Mouse (Mus musculus): ENCODE results near the gene Tmem151a.

Gene Tmem151a

DNA sequence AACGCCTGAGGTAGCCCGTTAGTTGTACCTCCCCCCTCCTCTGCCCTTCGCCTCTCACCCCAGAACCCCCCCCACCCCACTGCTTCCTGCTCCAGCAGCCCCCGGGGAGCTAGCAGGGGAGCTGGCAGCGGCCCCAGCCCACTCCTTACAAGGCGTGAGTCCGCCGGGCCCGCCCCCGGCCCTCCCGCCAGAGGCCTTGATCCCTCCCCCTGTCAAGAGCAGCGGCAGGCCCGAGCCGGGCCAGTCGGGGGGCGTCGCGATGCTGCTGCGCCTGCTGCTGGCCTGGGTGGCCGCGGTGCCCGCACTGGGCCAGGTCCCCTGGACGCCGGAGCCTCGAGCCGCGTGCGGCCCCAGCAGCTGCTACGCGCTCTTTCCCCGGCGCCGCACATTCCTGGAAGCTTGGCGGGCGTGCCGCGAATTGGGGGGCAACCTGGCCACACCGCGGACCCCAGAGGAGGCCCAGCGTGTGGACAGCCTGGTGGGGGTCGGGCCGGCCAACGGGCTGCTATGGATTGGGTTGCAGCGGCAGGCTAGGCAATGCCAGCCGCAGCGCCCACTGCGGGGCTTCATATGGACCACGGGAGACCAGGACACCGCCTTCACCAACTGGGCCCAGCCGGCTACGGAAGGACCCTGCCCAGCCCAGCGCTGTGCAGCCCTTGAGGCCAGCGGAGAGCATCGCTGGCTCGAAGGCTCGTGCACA, 17.3 kb downstream of the Tmem151a start, which contains the start of gene Cd248:
Gene Cd248, plus strand, starts transcription at position 212 of the 703 bp plus-strand sequence.
- peak in 1 of 2 experiments; percentile 45 for DNase-seq (ENCODE audit: low spot score in 2 of 2)

DNA sequence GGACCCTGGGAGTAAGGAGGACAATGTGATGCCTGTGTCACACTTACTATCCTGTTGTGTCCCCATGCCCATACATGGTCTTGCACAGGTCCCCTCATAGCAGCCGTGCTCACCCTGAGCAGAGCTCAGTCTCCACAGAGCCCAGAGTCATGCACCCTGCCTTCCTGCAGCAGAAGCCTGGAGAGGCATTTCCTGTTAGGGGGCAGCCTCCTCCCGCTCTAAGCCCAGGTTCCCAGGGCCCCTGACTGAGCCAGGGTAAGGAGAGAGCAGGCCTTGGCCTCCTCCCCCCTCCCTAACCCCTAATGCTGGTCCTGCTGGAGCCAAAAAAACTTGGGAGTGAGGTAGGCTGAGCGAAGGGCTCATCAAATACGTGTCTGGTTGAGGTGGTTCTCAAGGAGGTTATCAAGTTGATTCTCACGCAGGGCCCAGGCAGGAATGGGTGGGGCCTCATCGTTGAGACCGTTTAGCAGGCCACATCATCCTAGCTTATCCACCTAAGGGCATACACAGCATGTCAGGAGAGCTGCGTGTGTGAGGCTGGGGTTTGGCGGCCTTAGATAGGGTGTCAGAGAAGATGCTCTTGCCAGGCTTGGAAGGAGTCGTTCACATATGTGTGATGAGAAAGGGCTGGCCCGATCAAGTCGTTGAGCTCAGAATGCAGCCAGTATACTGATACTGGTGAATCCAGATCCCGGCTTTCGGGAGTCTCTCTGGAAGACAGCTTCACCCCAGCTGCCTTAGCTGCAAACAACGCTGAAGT, 18.1 kb downstream of the Tmem151a start:
- DNase-seq (ENCODE audit: low spot score in 2 of 2), result peak; percentile 41 to 65

DNA sequence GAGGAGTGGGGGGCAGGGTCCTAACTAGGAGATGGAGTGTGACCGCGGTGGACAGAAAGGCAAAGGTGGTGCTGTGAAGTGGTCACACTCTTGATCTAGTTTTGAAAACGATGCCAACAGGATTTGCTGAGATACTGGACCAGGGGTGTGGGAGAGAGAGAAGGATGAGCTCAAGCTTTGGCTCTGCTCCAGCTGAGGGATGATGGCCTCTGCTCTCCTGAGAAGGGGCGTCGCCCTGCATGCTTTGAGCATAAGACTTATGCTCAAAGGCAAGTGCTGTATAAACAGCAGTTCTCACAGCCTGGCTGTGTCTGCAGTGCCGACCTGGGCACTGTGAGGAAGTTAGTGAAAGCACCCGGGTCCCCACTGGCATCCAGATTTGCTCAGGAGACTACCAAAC, 20.2 kb downstream of the Tmem151a start:
- peak in 1 of 2 experiments; percentile 37 for DNase-seq (ENCODE audit: low spot score in 2 of 2)

DNA sequence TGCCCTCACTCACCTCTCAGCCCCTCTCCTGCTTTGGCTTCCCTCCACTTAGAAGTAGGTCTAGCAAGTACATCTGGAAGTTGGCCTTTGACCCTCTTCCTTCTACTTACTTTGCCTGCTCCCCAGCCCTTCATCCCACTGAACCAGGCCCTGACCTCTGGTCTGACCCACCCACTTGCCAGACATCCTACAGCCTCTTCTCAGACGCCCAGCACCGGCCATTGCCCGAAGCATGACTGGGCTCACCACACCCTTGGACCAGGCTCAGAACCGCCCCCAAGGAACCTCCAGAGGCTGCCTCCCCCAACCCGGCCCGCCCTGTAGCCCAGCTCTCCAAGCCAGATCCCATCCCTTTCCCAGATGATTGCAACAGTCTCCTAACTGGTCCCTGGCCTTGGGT, 22.9 kb downstream of the Tmem151a start:
- DNase-seq (ENCODE audit: low spot score in 2 of 2), result no peak

DNA sequence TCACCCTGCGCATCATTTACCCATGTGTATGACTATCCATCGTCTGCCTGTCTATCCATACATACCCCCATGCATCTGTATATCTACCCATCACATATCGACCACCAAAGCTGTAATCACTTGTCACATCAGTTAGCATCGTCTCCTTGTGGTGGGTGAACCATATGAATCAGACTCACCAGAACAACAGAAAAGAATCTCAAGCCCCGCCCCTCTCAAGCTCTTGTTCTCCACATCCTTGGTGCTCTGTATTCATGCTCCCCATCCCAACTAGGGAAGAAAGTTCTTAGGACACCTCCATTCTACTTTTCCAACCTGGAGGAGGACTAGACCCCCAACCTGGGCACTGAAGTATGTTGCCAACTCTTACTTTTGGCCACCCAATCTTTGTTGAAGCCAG, 23.3 kb downstream of the Tmem151a start:
- no peak for DNase-seq (ENCODE audit: low spot score in 2 of 2)

DNA sequence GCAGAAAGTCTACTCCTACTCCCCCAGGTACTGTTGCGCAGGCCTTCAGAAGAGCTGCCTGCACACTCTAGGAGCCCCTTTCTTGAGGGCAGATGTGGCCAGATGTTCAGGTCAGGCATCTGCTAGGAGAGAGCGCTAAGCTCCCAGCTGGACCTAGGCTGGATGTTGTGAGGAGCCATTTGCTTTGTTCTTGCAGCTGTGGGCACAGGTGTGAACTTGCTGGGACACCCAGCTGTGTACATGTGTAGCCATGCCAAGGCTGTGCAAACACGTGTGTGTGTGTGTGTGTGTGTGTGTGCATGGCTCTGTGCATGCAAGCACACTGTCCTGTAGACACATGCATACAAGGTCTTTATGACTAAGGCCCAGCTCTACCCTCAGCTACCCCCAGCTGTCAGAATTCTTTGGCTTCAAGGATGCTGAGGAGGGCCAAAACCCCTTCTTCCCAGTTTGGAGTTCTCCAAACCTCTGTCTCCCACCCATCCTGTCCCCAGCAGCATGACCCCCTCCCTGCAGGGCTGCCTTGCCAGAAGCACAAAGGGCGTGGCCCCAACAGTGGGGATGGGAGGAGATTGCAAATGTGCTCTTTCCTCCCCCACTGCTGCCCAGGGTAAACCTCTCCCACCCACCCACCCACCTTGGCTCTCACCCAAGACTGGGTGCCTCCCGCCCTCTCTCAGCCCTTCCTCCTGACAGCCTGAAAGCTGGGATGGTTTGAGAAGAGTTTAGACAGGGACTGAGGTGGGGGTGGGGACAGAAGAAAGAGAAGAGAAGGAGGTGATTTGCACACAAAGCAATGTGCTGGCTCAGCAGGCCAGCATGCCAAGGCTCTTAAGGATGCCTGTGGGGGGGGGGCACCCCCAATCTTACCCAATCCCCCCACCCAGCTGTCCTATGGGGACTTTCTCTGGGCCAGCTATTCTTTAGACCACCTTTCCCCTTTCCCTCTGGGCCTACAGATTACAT, 24.7 kb downstream of the Tmem151a start:
- DNase-seq (ENCODE audit: low spot score in 2 of 2), result no peak

DNA sequence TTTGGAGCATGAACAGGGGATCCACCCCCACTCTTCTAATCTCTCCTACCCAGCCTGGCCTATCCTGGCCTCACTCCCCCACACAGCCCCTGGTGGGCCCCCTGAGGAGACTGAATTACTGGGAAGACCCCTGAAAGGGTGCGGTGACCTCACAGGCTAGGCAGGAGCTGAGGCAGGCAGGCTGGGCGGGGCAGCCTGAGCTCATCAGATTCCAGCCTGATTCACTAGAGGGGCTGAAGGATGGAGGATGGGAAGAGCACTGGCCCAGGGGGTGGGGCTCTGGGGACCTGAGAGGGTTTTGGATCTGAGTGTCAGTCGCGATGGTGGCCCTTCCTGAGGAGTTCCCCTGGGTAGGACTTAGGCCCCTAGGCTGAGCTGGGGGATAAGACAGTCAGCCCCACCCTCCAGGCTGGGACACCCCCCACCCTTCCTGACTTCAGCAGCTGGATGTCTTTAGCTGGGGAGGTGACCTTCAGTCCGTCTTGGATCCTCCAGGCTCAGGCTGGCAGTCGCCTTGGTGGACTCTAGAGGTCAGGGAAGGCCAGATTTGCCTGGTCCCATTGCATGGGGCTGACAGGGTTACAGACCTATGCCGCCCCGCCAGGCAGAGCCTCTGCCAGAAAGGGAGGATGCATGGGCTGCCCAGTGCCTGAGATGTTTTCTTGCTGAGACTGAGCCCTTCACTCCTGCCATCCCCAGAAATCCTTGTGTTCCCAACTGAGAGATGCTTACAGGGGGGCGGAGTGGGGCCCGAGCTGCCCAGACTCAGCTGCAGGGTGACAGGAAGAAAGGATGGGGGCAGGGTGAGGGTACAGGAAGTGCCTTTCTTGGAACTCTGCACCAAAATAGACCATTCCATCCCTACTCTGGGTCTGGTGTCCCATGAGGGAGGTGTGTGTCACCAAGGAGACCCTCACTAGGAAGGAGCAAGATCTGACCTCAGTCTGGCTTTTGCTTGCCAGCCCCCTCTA, 26.2 kb downstream of the Tmem151a start:
- no peak for DNase-seq (ENCODE audit: low spot score in 2 of 2)

DNA sequence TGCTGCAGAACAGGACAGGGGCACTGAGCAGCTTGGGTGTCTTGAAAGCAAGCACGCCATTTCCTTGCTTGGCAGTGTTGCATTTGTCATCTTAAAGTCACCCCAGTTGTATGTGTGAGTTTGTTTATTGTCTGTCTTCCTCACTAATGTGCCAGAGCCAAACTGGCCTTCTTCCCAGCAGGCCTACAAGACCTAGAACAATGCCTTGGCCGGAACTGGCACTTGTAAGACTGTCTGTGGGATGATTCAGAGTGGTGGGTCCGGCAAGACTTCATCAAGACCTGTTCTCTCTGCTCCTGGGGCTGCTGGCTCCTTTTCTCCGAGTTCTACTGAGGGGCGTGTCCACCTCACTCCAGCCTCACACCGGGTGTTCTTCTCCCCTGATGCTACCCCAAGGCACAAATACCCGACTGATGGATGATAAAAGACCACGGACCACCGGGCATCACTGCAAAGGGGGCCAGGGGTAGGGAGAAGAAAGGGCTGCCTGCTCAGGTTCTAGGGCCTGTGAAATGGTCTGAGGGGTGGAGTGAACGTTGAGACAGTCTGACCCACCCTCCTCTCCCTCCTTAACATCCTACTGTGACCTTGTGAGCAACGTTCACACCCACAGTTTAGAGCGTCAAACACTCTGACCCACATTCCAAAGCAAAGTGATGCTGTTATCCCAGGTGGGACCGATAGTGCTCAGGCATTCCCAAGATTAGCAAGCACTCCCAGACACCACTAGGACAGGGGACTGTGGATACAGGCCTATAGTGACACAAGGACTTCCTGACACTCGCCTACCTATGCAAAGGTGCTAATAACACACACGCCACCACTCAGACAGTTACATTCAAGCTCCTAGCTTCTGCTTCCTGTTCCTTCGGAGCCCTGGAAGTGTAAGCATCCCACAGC, 27.2 kb downstream of the Tmem151a start:
- DNase-seq (ENCODE audit: low spot score in 2 of 2), result no peak

DNA sequence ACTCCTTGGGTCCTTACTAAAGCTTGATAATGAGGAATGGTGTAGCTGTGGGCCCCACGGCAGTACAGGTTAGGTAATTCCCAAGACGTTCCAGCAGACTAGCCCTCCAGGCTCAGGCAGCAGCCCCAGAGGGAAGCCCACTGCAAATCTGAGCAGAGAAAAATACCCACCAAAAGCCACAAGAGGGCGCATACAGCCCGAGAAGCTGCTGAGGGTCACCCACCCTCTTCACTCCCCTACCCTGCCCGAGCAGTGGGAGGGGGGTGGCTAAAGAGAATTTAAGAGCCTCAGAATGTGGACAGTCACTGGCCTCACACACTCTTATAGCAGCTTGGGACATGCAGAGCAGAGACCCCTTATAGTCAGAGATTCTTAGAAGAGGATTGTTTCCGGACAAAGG, 29.1 kb downstream of the Tmem151a start:
- no peak for DNase-seq (ENCODE audit: low spot score in 2 of 2)

DNA sequence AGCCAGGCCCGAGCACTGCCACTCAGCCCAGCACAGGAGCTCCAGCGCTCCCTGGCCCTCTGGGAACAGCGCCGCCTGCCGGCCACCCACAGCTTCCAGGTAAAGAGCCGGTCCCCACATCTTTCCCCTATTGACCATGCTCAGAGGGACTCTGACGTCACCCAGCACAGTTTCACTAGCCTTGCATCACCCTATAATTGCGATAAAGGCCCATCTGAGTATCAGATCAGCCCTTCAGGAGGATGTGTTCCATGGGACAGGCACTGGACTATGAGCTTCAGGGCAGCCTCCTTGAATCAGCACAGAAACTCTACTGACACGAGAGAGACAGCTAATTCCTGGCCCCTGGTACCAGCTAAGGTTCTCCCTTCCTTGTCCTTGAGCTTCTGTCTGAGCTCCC, 31.4 kb downstream of the Tmem151a start:
- peak; percentile 60 to 83 for DNase-seq (ENCODE audit: low spot score in 2 of 2)

DNA sequence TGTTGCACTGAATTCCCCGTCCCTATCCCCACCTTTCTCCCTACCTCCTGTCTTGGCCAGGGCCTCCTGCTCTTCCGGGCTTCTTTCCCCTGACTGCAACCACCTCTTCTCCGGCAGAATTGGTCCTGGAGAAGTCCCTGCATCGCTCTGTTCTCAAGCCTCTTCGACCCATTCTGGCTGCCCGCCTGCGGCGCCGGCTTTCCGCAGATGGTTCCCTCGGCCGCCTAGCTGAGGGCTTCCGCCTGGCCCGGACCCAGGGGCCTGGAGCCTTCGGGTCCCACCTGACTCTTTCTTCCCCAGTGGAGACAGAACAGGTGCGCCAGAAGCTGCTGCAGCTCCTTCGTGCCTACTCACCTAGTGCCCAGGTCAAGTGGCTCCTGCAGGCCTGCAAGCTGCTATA, 32.5 kb downstream of the Tmem151a start:
- DNase-seq (ENCODE audit: low spot score in 2 of 2), result no peak

DNA sequence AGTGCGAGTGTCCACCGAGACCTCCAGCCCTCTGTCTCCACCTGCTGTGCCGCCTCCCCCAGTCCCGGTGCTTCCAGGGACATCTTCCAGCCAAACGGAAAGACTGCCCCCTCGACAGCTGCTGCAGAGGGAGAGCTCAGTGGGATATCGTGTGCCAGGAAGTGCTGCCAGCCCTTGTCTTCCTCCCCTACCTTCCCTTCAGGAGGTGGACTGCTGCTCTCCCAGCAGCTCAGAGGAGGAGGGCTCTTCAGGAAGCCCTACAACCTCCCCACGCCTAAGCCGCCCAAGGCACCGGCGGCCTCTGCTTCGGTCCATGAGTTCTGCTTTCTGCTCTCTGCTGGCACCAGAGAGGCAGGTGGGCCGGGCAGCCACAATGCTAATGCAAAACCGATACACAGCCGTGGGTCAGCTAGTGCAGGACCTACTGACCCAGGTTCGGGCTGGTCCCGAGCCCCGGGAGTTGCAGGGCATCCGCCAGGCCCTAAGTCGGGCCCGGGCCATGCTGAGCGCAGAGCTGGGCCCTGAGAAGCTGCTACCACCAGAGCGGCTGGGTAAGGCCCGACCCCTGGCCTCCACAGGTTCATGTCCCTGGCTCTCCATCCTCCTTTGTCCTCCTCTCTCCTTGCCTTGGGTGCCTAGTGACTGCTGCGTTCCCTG, 33.0 kb downstream of the Tmem151a start:
- no peak for DNase-seq (ENCODE audit: low spot score in 2 of 2)

DNA sequence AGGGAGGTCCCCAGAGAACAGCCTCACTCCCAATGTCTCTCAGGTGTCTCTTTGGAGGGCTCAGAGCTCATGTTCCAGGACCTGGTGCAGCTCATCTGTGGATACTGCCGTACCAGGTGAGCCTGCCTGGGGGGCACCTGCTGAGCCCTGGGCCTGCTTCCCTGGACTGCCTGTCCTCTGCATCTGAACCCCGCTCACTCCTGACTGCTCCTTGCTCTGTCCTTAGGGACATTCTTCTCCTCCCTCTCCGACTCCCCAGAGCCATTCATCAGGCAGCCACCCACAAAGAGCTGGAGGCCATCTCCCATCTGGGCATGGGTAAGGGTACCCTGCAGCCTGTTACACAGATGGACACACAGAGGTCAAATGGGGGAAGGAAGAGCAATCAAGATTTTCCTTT, 33.8 kb downstream of the Tmem151a start:
- no peak for DNase-seq (ENCODE audit: low spot score in 2 of 2)

DNA sequence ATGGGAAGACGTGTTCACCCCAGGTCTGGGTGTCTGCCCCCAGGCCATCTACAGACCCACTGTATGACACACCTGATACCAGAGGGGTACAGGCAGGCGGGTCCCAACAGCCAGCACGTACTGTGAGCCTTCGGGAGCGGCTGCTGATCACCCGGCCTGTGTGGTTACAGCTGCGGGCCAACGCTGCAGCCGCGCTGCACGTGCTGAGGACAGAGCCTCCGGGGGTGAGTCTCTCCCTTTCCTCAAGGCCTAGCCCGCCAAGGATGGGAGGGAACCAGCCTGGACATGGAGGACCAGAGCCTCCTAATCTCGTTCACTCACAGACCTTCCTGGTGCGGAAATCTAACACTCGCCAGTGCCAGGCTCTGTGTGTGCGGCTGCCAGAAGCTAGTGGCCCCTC, 34.3 kb downstream of the Tmem151a start:
- DNase-seq (ENCODE audit: low spot score in 2 of 2), result no peak

DNA sequence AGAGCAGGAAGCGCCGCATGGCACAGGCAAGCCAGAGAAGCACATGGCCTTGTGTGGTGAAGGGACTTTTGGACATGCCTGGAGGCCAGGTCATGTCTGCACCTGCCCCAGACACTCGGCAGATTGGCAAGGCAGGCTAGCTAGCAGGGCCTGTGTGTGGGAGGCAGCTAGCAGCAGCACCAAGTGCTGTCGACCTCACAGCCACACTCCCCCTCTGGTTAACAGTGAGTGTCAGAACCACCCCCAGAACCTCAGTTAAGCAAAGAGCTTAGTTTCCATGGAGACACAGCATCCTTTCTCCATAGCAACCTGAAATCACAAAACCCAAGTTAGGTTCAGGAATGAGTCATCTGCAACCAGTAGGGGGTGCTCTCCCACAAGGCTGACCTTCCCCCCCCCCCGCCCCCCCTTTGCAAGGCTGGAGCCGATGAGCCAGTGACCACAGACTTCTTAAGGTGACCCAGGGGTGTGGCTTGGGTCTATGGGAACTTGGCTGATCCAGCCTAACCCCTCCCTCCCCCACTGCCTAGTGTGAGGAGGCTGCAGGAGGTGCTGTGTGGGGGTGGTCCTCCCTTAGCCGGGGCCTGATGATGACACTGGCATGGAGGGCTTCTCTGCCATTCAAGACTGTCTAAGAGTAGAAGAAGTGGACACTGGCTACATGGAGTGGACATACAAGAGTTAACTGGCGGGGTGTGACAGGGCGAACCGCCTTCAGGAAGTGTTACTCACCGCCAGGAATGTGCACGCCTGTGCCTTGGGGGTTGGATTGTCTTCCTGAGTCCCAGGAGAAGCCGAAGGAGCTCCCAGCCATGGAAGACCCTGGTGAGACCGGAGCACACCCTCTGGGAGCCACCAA, 35.1 kb downstream of the Tmem151a start, which contains the start of gene Rin1:
Gene Rin1, plus strand, starts transcription at position 435 of the 859 bp plus-strand sequence.
- DNase-seq (ENCODE audit: low spot score in 2 of 2), result peak in 1 of 2 experiments; percentile 46

DNA sequence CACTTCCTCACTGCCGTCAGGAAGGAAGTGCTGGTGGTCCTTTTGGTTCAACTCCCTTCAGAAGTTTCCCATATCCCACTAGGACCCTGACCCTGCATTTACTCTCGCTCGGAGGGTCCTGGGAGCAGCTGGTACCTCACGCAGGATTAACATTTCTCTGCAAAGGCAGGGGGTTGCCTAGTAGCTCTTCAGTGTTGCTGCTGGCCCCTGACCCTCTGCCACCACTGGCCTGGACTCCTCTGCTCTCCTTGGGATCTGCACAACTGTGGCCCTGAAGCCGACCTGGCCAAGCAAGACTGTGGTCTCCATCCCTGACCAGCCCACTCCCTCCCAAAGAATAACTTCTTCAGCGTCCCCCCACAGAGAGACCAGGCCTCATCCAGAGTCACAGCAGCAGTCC, 36.0 kb downstream of the Tmem151a start:
- DNase-seq (ENCODE audit: low spot score in 2 of 2), result no peak

DNA sequence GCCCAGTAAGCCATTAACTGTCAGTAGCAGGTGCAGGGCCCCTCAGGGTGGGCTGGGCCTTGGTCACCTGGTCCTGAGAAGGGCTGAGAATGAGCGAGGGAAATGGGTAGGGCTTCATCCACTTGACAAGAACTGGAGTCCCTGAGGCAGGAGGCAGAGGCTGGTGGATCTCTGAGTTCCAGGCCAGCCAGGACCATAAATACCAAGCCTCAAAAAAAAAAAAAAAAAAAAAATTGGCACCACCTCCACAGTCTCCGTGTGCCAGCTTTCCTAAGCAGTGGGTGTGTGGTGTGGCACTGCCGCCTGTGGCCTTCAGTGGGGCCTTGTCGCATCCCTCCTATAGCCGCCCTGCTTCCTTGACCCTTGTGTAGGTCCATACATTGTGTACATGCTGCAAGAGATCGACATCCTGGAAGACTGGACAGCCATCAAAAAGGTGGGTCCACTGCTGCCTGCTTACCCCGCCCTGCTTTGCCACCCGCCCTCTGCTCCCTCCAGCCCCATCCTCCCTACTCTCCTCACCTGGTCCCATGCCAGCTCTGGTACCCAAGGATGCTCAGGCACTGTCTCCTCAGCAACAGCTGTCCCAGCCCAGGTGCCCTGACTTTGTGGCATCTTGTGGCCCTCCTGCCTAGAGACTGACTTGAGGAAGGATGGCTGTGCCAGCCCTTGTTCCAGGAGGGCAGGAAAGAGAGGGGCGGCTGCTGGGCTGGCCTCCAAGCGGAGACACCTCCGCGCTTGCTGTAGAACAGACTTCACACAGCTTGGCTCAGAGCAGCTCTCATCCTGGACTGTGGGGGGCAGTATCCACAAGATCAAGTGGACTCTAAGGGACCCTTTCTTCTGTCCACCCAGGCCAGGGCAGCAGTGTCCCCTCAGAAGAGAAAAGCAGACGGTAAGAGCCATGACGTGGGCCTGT, 36.9 kb downstream of the Tmem151a start:
- no peak for DNase-seq (ENCODE audit: low spot score in 2 of 2)
